Mouse (Mus musculus) thymus, adult 2 months (tissue): ENCODE measurements at regions not wholly inside any gene's neighbourhood (a gene's known extent, or its start where the extent isn't known, plus 50 kb on each side); places are given as distances from the start of the nearest gene placed in this dataset.

Source experiments
- DNase-seq: peaks from one replicate; pipeline ENCODE4 v3.0.0; 2021
- H3K27ac ChIP-seq: fragments of 200-500 bp; 2 replicates; pipeline ENCODE4 v1.5.1; 2012; ENCODE audit warnings: low read length, control low read depth; ENCODE audit not compliant: control insufficient read depth, insufficient read depth
- H3K27me3 ChIP-seq: fragments of 200-500 bp; 2 replicates; pipeline ENCODE4 v1.6.1; 2012; ENCODE audit warnings: mild to moderate bottlenecking, low read length, moderate library complexity, mixed read lengths; ENCODE audit not compliant: control insufficient read depth, insufficient read depth
- H3K36me3 ChIP-seq: fragments of 200-500 bp; 2 replicates; pipeline ENCODE4 v1.6.1; 2012; ENCODE audit warnings: mild to moderate bottlenecking, low read length, moderate library complexity; ENCODE audit not compliant: control insufficient read depth, insufficient read depth
- H3K4me1 ChIP-seq: fragments of 200-500 bp; replicated peaks from 2 replicates; pipeline ENCODE4 v1.6.1; 2012; ENCODE audit warnings: low read length; ENCODE audit not compliant: control insufficient read depth, insufficient read depth
- H3K4me3 ChIP-seq: fragments of 200-500 bp; 2 replicates; pipeline ENCODE4 v1.5.1; 2012; ENCODE audit warnings: mild to moderate bottlenecking, low read length, control low read depth, moderate library complexity; ENCODE audit not compliant: control insufficient read depth, insufficient read depth
- CTCF ChIP-seq: fragments of 200-500 bp; IDR thresholded peaks from 2 replicates; pipeline ENCODE4 v1.5.1; 2012; ENCODE audit warnings: mild to moderate bottlenecking, control low read depth, low read length, moderate library complexity, borderline replicate concordance; ENCODE audit not compliant: control insufficient read depth, poor library complexity, insufficient read depth; ENCODE audit errors: extremely low read depth
- POLR2A ChIP-seq: fragments of 200-500 bp; IDR thresholded peaks from 2 replicates; pipeline ENCODE4 v1.6.1; 2012; ENCODE audit warnings: mild to moderate bottlenecking, low read length, control low read depth, moderate library complexity; ENCODE audit not compliant: control insufficient read depth, poor library complexity, insufficient read depth; ENCODE audit errors: extremely low read depth
- WGBS: fragments of 180-500 bp; shearing (Covaris S2); methylation state at CpG from one replicate; pipeline ENCODE4 v1.1.7; 2018; 5-methylcytosine and 5-hydroxymethylcytosine counted together

GRCm38 (mm10) chr16:9217361-9217760 lies 387.5 kb downstream of the 1810013L24Rik start:
- TF ChIP-seq CTCF (no peak), POLR2A (no peak)
- H3K27ac ChIP-seq: no peak overlapping the region

GRCm38 (mm10) chr16:9230178-9230577 lies 400.3 kb downstream of the 1810013L24Rik start:
- Histone ChIP-seq H3K36me3 (no peaks in the 10 kb centered on the region), H3K27me3 (no peaks in the 10 kb centered on the region), H3K27ac (no peak overlapping the region), H3K4me3 (no peak overlapping the region), H3K4me1 (no peaks in the 10 kb centered on the region)
- DNase-seq: no peak
- TF ChIP-seq POLR2A (no peak), CTCF (no peak)

More at GRCm38 (mm10) chr16:9217361-9217760, 387.5 kb downstream of the 1810013L24Rik start:
- 88% methylated on average over 7 of the region's 7 CpGs for WGBS
- Histone ChIP-seq H3K4me3 (no peak overlapping the region), H3K27me3 (no peaks in the 10 kb centered on the region), H3K4me1 (no peaks in the 10 kb centered on the region), H3K36me3 (no peaks in the 10 kb centered on the region)
- DNase-seq: no peak

GRCm38 (mm10) chr16:9242099-9242498 lies 412.2 kb downstream of the 1810013L24Rik start:
- WGBS: 98% methylated on average over 4 of the region's 4 CpGs
- H3K27ac ChIP-seq: no peak overlapping the region
- H3K36me3 ChIP-seq: no peaks in the 10 kb centered on the region
- H3K27me3 ChIP-seq: no peaks in the 10 kb centered on the region
- no peaks in the 10 kb centered on the region for H3K4me1 ChIP-seq
- H3K4me3 ChIP-seq: no peak overlapping the region
- TF ChIP-seq POLR2A (no peak), CTCF (no peak)
- DNase-seq: no peak

- Histone ChIP-seq H3K36me3 (no peaks in the 10 kb centered on the region), H3K4me3 (no peak overlapping the region), H3K27me3 (no peaks in the 10 kb centered on the region), H3K4me1 (no peaks in the 10 kb centered on the region), H3K27ac (no peak overlapping the region)
- WGBS: 81% methylated on average over 3 of the region's 3 CpGs
- DNase-seq: no peak
- no peak for TF ChIP-seq CTCF
- no peak for TF ChIP-seq POLR2A
These were observed 417.3 kb downstream of the 1810013L24Rik start for GRCm38 (mm10) chr16:9247198-9247597.

- Histone ChIP-seq H3K4me3 (no peak overlapping the region), H3K36me3 (no peaks in the 10 kb centered on the region), H3K27me3 (no peaks in the 10 kb centered on the region), H3K27ac (no peak overlapping the region), H3K4me1 (no peaks in the 10 kb centered on the region)
- TF ChIP-seq POLR2A (no peak), CTCF (no peak)
- no peak for DNase-seq
- WGBS: 90% methylated on average over 1 of the region's 1 CpGs
These were observed 423.2 kb downstream of the 1810013L24Rik start for GRCm38 (mm10) chr16:9253054-9253453.

GRCm38 (mm10) chr16:9255351-9255750 lies 425.5 kb downstream of the 1810013L24Rik start:
- H3K27ac ChIP-seq: no peak overlapping the region
- H3K36me3 ChIP-seq: no peaks in the 10 kb centered on the region
- WGBS: 50% methylated on average over 3 of the region's 3 CpGs
- no peak overlapping the region for H3K4me3 ChIP-seq
- no peak for DNase-seq
- no peaks in the 10 kb centered on the region for H3K27me3 ChIP-seq
- TF ChIP-seq CTCF (no peak), POLR2A (no peak)
- H3K4me1 ChIP-seq: no peaks in the 10 kb centered on the region

GRCm38 (mm10) chr16:9260966-9261365 lies 431.1 kb downstream of the 1810013L24Rik start:
- 88% methylated on average over 3 of the region's 3 CpGs for WGBS
- no peak for DNase-seq
- Histone ChIP-seq H3K27me3 (no peaks in the 10 kb centered on the region), H3K27ac (no peak overlapping the region), H3K36me3 (no peaks in the 10 kb centered on the region), H3K4me3 (no peak overlapping the region), H3K4me1 (no peaks in the 10 kb centered on the region)
- TF ChIP-seq POLR2A (no peak), CTCF (no peak)

GRCm38 (mm10) chr16:9264554-9265145 lies 434.8 kb downstream of the 1810013L24Rik start:
- no peaks in the 10 kb centered on the region for H3K36me3 ChIP-seq
- DNase-seq: no peak
- no peak overlapping the region for H3K4me3 ChIP-seq
- TF ChIP-seq POLR2A (no peak), CTCF (no peak)
- H3K4me1 ChIP-seq: no peaks in the 10 kb centered on the region
- no peak overlapping the region for H3K27ac ChIP-seq
- H3K27me3 ChIP-seq: no peaks in the 10 kb centered on the region
- 69% methylated on average over 3 of the region's 3 CpGs for WGBS
